Mouse (Mus musculus) G1E (cell line): ENCODE results near the gene Fbxo47. TPM values are rescaled to one million over a fixed set of nuclear protein-coding genes. Genes with fewer than 3 reads are reported as not detected.

Source experiments
- ATAC-seq: 2 replicates; pipeline ENCODE4 v1.8.0; 2016; ENCODE audit warnings: mild to moderate bottlenecking; ENCODE audit not compliant: insufficient number of reproducible peaks, poor library complexity, low FRiP score, severe bottlenecking; ENCODE audit errors: extremely low read depth
- DNase-seq: peaks from one replicate; pipeline ENCODE4 v3.0.0; 2012; ENCODE audit warnings: low spot score
- H3K27me3 ChIP-seq: 2 replicates; pipeline ENCODE4 v1.6.1; 2012; ENCODE audit warnings: mild to moderate bottlenecking, low read length, inconsistent platforms; ENCODE audit not compliant: insufficient read depth
- H3K36me3 ChIP-seq: replicated peaks from 2 replicates; pipeline ENCODE3; 2012; ENCODE audit warnings: mild to moderate bottlenecking, inconsistent platforms
- H3K4me1 ChIP-seq: 2 replicates; pipeline ENCODE4 v1.6.1; 2012; ENCODE audit warnings: low read depth, low read length, inconsistent platforms, mixed read lengths; ENCODE audit not compliant: insufficient read depth
- H3K4me3 ChIP-seq: 2 replicates; pipeline ENCODE4 v1.5.1; 2012; ENCODE audit warnings: low read depth, mild to moderate bottlenecking, inconsistent platforms, low read length, moderate library complexity, mixed read lengths
- H3K9me3 ChIP-seq: replicated peaks from 2 replicates; pipeline ENCODE4 v1.6.1; 2012; ENCODE audit warnings: inconsistent platforms
- CTCF ChIP-seq: IDR thresholded peaks from 2 replicates; pipeline ENCODE4 v1.5.1; 2012; ENCODE audit warnings: low read depth, low read length, inconsistent platforms, mixed read lengths
- GATA1 ChIP-seq: IDR thresholded peaks from 2 replicates; pipeline ENCODE4 v1.6.1; 2012; ENCODE audit warnings: borderline replicate concordance, low read length, inconsistent platforms, mixed read lengths
- GATA2 ChIP-seq: IDR thresholded peaks from 2 replicates; pipeline ENCODE4 v1.6.1; 2012; ENCODE audit warnings: low read depth, low read length, inconsistent platforms, borderline replicate concordance
- POLR2AphosphoS5 ChIP-seq: IDR thresholded peaks from 2 replicates; pipeline ENCODE4 v1.6.1; 2012; ENCODE audit warnings: low read depth, low read length, inconsistent platforms; ENCODE audit not compliant: insufficient replicate concordance
- TAL1 ChIP-seq: conservative IDR thresholded peaks from 2 replicates; pipeline ENCODE4 v1.6.1; 2012; ENCODE audit warnings: low read depth, low read length, inconsistent platforms, mixed read lengths
- polyA plus RNA-seq: library from polyadenylated mRNA; stranded (reverse); fragments of >175 nt; gene quantifications from 2 replicates; pipeline ENCODE4 v1.2.3, GENCODE M21; 2012
- total RNA-seq, 2 experiments: library from RNA; stranded (forward) in 1 of 2; stranded (reverse) in 1 of 2; fragments of 200-1000 nt in 1 of 2; fragments of >200 nt in 1 of 2; fragmentation: Nextera tagmentation in 1 of 2; gene quantifications; 2 replicates each; pipeline ENCODE4 v1.2.3; 2014 to 2017

The Fbxo47 gene
- total and polyA plus RNA-seq, 3 experiments: 0.55 to 1.9 TPM; not detected in 1

GRCm38 (mm10) chr11:97813085-97813484 lies 70.9 kb downstream of the Fbxo47 start:
- H3K27me3 ChIP-seq: no peaks in the 10 kb centered on the region
- H3K4me1 ChIP-seq: peaks cover 45% of the 10 kb centered on the region
- DNase-seq: no peak
- H3K4me3 ChIP-seq: no peak overlapping the region
- no peaks in the 10 kb centered on the region for H3K9me3 ChIP-seq
- H3K36me3 ChIP-seq: peaks cover 93% of the 10 kb centered on the region
- no peak for ATAC-seq
- no peak for TF ChIP-seq GATA1
- no peak for TF ChIP-seq CTCF
- TF ChIP-seq GATA2: no peak
- TF ChIP-seq TAL1: no peak
- no peak for TF ChIP-seq POLR2AphosphoS5

GRCm38 (mm10) chr11:97812491-97812921 lies 71.4 kb downstream of the Fbxo47 start:
- H3K4me3 ChIP-seq: no peak overlapping the region
- peaks cover 94% of the 10 kb centered on the region for H3K36me3 ChIP-seq
- ATAC-seq (no peak), DNase-seq (no peak)
- H3K4me1 ChIP-seq: peaks cover 41% of the 10 kb centered on the region
- TF ChIP-seq POLR2AphosphoS5 (no peak), GATA2 (no peak), GATA1 (no peak), TAL1 (no peak)
- no peaks in the 10 kb centered on the region for H3K9me3 ChIP-seq
- H3K27me3 ChIP-seq: no peaks in the 10 kb centered on the region

GRCm38 (mm10) chr11:97811569-97812362 lies 72.2 kb downstream of the Fbxo47 start:
- DNase-seq (no peak), ATAC-seq (no peak)
- H3K4me1 ChIP-seq: peaks cover 35% of the 10 kb centered on the region
- H3K36me3 ChIP-seq: peaks cover 96% of the 10 kb centered on the region
- TF ChIP-seq GATA2 (no peak), TAL1 (no peak), POLR2AphosphoS5 (no peak), GATA1 (no peak), CTCF (no peak)
- H3K4me3 ChIP-seq: no peak overlapping the region
- H3K9me3 ChIP-seq: no peaks in the 10 kb centered on the region
- no peaks in the 10 kb centered on the region for H3K27me3 ChIP-seq

- ATAC-seq: no peak
Observed at GRCm38 (mm10) chr11:97810970-97811369, 73.0 kb downstream of the Fbxo47 start.

GRCm38 (mm10) chr11:97810356-97810755 lies 73.6 kb downstream of the Fbxo47 start:
- no peak for DNase-seq
- Histone ChIP-seq H3K4me3 (no peak overlapping the region), H3K36me3 (peaks cover 92% of the 10 kb centered on the region), H3K4me1 (peaks cover 40% of the 10 kb centered on the region), H3K27me3 (no peaks in the 10 kb centered on the region), H3K9me3 (no peaks in the 10 kb centered on the region)
- ATAC-seq: no peak
- TF ChIP-seq POLR2AphosphoS5 (no peak), TAL1 (no peak), GATA2 (no peak), GATA1 (no peak)

More at GRCm38 (mm10) chr11:97810970-97811369, 73.0 kb downstream of the Fbxo47 start:
- Histone ChIP-seq H3K4me1 (peaks cover 34% of the 10 kb centered on the region), H3K27me3 (no peaks in the 10 kb centered on the region), H3K4me3 (no peak overlapping the region), H3K36me3 (peaks cover 96% of the 10 kb centered on the region), H3K9me3 (no peaks in the 10 kb centered on the region)
- no peak for DNase-seq
- TF ChIP-seq CTCF: no peak
- no peak for TF ChIP-seq GATA1
- no peak for TF ChIP-seq POLR2AphosphoS5
- TF ChIP-seq TAL1: no peak
- TF ChIP-seq GATA2: no peak

GRCm38 (mm10) chr11:97809235-97810121 lies 74.5 kb downstream of the Fbxo47 start:
- H3K9me3 ChIP-seq: no peaks in the 10 kb centered on the region
- TF ChIP-seq CTCF (no peak), GATA1 (no peak), GATA2 (no peak), TAL1 (no peak), POLR2AphosphoS5 (no peak)
- ATAC-seq: no peak
- no peak for DNase-seq
- peaks cover 48% of the 10 kb centered on the region for H3K4me1 ChIP-seq
- peaks cover 88% of the 10 kb centered on the region for H3K36me3 ChIP-seq
- H3K27me3 ChIP-seq: no peaks in the 10 kb centered on the region
- H3K4me3 ChIP-seq: no peak overlapping the region
